Mouse (Mus musculus): ENCODE measurements around the gene Tenm4.

DNA sequence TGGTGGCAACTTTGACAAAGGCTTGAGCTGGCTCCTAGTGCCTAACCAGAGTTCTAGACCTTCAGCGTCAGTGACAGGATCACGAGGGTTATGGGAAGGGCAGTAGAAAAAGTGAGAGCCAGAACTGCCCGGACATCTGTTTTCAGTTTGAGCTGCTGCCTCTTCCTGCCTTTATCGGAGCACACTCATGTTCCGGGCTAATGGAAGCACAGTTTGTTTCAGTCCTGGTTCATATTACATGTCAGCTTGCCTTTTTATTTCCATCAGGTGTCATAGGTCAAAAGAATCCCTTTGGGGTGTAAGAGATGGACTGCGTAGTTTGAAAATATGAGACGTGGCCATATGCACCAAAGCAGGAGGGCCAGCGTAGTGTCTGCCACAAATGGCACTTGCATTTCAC is 578.7 kb downstream of the Tenm4 start:
- no peak for TF ChIP-seq EP300 (IDR thresholded peaks at IDR 0.05; ENCODE audit: low read depth)
- TF ChIP-seq CTCF (IDR thresholded peaks at IDR 0.05; ENCODE audit: low read depth), result no peak

All from liver, postnatal 0 days (tissue).